Mouse (Mus musculus) left cerebral cortex, adult 2 months (tissue): Measurements from ENCODE around the gene Rassf3. TPM values are rescaled to one million over a fixed set of nuclear protein-coding genes. Genes with fewer than 3 reads are reported as not detected.

Source experiments
- DNase-seq, 2 experiments: peaks; one replicate each; pipeline ENCODE4 v3.0.0; 2021 to 2022; ENCODE audit warnings: low spot score in 2 of 2, mixed read lengths in 1 of 2; ENCODE audit errors: extremely low spot score in 1 of 2
- H3K27ac ChIP-seq: fragments of 200-600 bp; 2 replicates; pipeline ENCODE4 v1.8.1; 2022
- H3K4me3 ChIP-seq: fragments of 200-600 bp; 2 replicates; pipeline ENCODE4 v1.8.1; 2022
- CTCF ChIP-seq: fragments of 200-600 bp; IDR thresholded peaks from 2 replicates; pipeline ENCODE4 v1.8.1; 2022; ENCODE audit warnings: antibody characterized with exemption, mild to moderate bottlenecking, moderate library complexity
- intact Hi-C: fragments of 180-260 bp; cut with DNase I; formaldehyde crosslinking; loops from one replicate; pipeline ENCODE4 v1.15.1; 2025
- total RNA-seq, 2 experiments: library from RNA; stranded (reverse); gene quantifications; 2 replicates each; pipeline ENCODE4 v1.2.3; 2021

Rassf3 gene
- total RNA-seq, 2 experiments from 2014 or later = 39.4 to 40.1 TPM

DNA sequence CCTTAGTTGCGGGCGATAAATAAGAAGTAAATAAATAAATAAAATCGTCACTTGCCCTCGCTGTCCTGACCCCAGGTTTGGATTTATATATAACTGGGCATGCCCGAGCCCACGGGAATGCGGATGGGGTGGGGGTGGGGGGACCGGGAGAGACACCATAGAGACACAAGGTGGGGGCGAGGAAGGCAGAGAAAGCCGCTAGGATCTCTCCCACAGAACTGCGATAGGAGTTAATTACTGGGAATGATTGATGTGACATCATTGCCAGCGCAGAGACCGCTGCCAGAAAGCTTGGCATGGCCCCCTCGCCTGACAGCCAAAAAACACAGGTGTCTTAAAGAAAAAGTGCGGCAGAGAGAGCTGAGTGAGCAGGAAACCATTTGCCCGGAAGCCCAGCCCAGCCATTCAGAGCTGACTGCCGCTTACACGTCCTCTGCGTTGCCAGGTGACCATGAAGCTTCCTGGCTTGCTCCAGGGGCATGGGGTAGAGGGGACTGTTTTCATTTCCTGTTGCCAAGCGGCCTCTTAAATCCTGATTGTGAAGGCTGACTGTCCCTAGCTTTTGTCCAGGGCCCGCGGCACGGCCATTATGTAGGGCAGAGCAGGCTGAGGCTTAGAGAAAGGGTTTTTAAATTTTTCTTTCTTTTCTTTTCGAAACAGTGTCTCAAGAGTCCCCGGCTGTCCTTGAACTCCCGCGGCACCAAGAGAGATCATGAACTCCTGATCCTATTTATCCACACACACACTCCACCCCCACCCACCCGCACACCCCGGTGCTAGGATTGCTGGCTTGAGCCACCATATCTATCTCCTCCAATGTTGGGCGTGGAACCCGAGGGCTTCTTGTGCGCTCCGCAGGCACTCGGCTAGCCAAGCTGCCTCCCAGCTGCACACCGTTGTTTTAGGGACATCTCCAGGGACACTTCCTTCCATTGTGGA lies 29.1 kb upstream of the Rassf3 start:
- intact Hi-C loops = loop anchor here (5.0 kb wide), 2 partner anchors 33 to 78 kb away; no protein-coding TSS in a partner anchor
- peak overlapping the region; percentile 53 for H3K4me3 ChIP-seq
- TF ChIP-seq CTCF = no peak
- H3K27ac ChIP-seq = peak overlapping the region; percentile 91
- peak; percentile 63 to 64 for DNase-seq

DNA sequence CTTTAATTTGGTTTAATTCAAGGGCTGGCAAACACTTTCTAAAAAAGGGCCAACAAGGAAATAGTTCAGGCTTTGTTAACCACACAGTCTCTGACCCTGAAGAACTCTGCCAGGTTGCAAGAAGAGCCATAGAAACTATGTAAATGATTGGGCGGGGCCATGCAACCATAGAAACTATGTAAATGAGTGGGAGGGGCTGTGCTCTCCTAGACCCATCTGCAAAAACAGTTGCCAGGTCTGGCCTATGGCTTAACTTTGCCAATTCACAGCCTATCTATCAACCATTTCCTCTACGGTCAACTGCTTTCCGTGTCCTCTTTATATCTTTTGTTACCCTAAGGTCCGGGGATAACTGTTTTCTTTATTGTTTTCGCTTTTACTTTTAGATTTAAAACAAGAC lies 25.0 kb upstream of the Rassf3 start:
- intact Hi-C loops = no loop called here
- no peak for TF ChIP-seq CTCF
- Histone ChIP-seq H3K4me3 (no peak overlapping the region), H3K27ac (no peak overlapping the region)
- no peak for DNase-seq

DNA sequence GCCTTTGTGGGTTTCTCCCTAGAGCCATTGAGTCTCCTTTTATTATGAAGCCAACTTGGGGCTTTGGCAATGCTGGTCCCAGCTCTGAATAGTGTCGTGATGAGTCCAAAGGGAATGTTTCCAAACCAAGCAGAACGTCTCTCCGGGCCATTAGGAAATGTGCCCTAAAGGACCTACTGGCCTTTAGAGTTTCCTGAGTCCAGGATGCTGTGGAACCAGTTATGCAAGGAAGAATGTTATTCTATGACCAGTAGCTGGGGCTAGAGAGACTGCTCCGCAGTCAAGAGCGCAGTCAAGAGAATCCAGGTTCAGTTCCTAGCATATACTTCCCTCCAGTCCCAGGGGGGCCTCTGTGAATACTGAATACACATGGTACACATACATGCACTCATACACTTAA lies 23.9 kb upstream of the Rassf3 start:
- H3K27ac ChIP-seq = no peak overlapping the region
- peak; percentile 14 for TF ChIP-seq CTCF

GRCm38 (mm10) chr10:121499063-121499462 lies 22.9 kb upstream of the Rassf3 start:
- intact Hi-C loops = no loop called here
- TF ChIP-seq CTCF = no peak
- Histone ChIP-seq H3K4me3 (no peak overlapping the region), H3K27ac (no peak overlapping the region)
- DNase-seq = no peak

More for the DNA sequence above, 23.9 kb upstream of the Rassf3 start:
- no peak for DNase-seq
- no peak overlapping the region for H3K4me3 ChIP-seq
- intact Hi-C loops = no loop called here

DNA sequence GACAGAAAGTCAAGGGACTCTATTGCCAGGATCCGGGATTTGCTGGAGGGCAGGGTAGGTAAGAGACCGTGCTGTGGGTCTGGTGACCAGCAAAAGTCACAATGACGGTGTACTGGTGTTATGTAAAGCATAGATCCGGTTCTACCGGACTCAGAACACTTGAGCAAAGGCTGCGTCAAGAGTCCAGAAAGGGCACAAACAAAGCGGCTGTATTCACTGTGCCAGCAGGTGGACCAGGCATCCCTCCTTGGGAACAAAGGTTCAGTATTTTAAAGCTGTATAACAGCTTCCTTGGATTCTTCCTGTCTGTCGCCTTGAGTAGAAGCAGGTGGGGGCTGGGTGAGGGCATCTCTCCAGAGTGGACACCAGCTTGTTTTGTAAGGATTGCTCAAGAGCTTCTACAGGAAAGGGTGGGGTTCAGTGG lies 22.3 kb upstream of the Rassf3 start:
- intact Hi-C loops = no loop called here
- no peak for TF ChIP-seq CTCF
- no peak overlapping the region for H3K27ac ChIP-seq
- no peak for DNase-seq
- no peak overlapping the region for H3K4me3 ChIP-seq

DNA sequence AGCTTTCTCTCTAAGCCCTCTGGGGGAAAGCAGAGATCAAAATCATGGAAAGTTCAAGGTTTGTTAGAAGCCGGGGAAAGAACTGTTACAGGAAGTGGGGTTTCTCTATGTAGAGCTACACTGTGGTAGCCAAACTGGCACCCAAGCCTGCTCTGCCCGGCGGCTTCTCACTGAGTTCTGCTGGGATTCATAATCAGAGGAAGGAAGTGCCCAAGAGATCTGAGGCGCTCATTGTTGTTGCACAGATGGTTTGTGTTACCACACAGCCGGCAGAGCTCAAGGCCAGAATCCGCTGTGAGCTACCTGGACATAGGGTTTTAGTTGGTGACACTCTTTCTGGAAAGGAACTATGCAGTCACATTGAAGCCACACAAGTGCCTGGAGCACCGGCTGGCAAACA lies 21.8 kb upstream of the Rassf3 start:
- Histone ChIP-seq H3K4me3 (no peak overlapping the region), H3K27ac (no peak overlapping the region)
- no peak for TF ChIP-seq CTCF
- intact Hi-C loops = no loop called here
- no peak for DNase-seq

DNA sequence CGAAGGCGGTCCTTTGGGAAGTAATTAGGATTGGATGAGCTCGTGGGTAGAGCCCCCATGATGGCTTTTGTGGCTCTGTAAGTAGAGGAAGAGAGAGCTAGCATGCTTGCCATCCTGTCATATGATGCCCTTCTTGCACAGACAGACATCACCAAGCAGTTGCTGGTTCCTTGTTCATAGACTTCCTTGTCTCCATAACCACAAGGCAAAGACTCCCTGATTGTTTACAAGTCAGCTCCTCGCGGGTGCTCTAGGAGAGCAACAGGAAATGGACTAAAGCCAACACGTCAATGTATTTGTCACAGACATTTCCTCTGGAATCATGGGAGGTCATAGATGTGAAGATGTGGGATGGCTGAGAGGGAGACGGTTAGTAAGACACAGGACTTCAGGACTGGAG lies 20.5 kb upstream of the Rassf3 start:
- intact Hi-C loops = no loop called here
- Histone ChIP-seq H3K27ac (no peak overlapping the region), H3K4me3 (no peak overlapping the region)
- TF ChIP-seq CTCF = no peak
- DNase-seq = no peak

DNA sequence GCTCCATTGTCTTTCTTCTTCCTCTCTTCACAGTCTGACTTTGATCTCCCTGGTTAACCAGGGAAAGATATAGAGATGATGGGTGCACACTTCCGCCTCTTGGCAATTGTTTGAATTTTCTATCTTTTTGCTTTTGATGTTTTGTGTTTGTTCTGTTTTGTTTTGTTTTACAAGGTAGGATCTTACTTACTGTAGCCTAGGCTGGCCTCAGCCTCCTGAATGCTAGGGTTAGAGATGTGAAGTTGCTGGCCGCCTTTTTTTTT lies 17.9 kb upstream of the Rassf3 start:
- Histone ChIP-seq H3K27ac (no peak overlapping the region), H3K4me3 (no peak overlapping the region)
- intact Hi-C loops = no loop called here
- no peak for DNase-seq
- TF ChIP-seq CTCF = no peak

- Histone ChIP-seq H3K4me3 (no peak overlapping the region), H3K27ac (no peak overlapping the region)
- no peak for TF ChIP-seq CTCF
- intact Hi-C loops = no loop called here
- DNase-seq = no peak
Observed at GRCm38 (mm10) chr10:121493374-121494162, 17.4 kb upstream of the Rassf3 start.

GRCm38 (mm10) chr10:121492608-121493315 lies 16.6 kb upstream of the Rassf3 start:
- intact Hi-C loops = no loop called here
- H3K27ac ChIP-seq = no peak overlapping the region
- TF ChIP-seq CTCF = no peak
- DNase-seq = no peak
- H3K4me3 ChIP-seq = no peak overlapping the region

- no peak overlapping the region for H3K4me3 ChIP-seq
- intact Hi-C loops = loop anchor here (2.0 kb wide), 1 partner anchor 15 kb away; no protein-coding TSS in a partner anchor
- peak overlapping the region; percentile 86; the same call in 1 of the 2 replicates for H3K27ac ChIP-seq
- no peak for DNase-seq
- no peak for TF ChIP-seq CTCF
Observed at GRCm38 (mm10) chr10:121489941-121490340, 13.8 kb upstream of the Rassf3 start.
